In genomic region chr4:41497995-41498845, GRCm38 (mm10) we compare ENCODE assay signal across 8 mouse cellular contexts. TPM values are rescaled to one million over a fixed set of nuclear protein-coding genes. Genes with fewer than 3 reads are reported as not detected.
DNase-seq lines count a peak whose midpoint lies in the region; ATAC-seq and TF ChIP-seq lines count a peak whose summit lies in the region.

No protein-coding gene starts in this region.

- intact Hi-C loops in heart, postnatal 36 days (cut with DNase I): no loop called here

- peaks cover 33% of the 10 kb centered on the region for H3K4me1 ChIP-seq in heart, embryonic 15.5 days (replicated peaks)
- peaks cover 17% of the 10 kb centered on the region; the same call in 1 of the 2 replicates for H3K4me1 ChIP-seq in hindbrain, embryonic 14.5 days (replicated peaks; ENCODE audit: control insufficient read depth, insufficient read depth, low read length)
- H3K4me1 ChIP-seq in midbrain, embryonic 13.5 days (replicated peaks): peaks cover 40% of the 10 kb centered on the region

- no peaks in the 10 kb centered on the region for H3K36me3 ChIP-seq in heart, embryonic 15.5 days
- no peaks in the 10 kb centered on the region for H3K36me3 ChIP-seq in hindbrain, embryonic 14.5 days (replicated peaks; ENCODE audit: control insufficient read depth, insufficient read depth)
- 0 out of 2 replicates have a peak, but pooled peaks cover 6% of the 10 kb centered on the region for H3K36me3 ChIP-seq in midbrain, embryonic 13.5 days

- no peak for ATAC-seq in heart, embryonic 15.5 days (replicated peaks; ENCODE audit: insufficient number of reproducible peaks, insufficient read depth, low FRiP score, low read depth)
- peak; percentile 1; the same call in 1 of the 2 replicates for ATAC-seq in hindbrain, embryonic 14.5 days (ENCODE audit: low FRiP score)
- peak; percentile 28; the same call in 1 of the 2 replicates for ATAC-seq in midbrain, embryonic 13.5 days

- no peak for TF ChIP-seq POLR2A in brain, embryonic 14.5 days (IDR thresholded peaks at IDR 0.05; ENCODE audit: borderline replicate concordance, extremely low read depth, insufficient read depth, insufficient read length, poor library complexity, severe bottlenecking)

- peaks cover 75% of the 10 kb centered on the region for H3K27me3 ChIP-seq in heart, embryonic 15.5 days
- H3K27me3 ChIP-seq in hindbrain, embryonic 14.5 days (ENCODE audit: control insufficient read depth, insufficient read depth, low read length): peaks cover 56% of the 10 kb centered on the region
- peaks cover 69% of the 10 kb centered on the region for H3K27me3 ChIP-seq in midbrain, embryonic 13.5 days

- no peak for DNase-seq in heart, postnatal 36 days
- DNase-seq in brain, embryonic 14.5 days (ENCODE audit: low read depth): peak; percentile 24
- no peak for DNase-seq in hindbrain, embryonic 14.5 days (ENCODE audit: low spot score)
- DNase-seq in spleen, postnatal 4 days (ENCODE audit: low spot score in 2 of 2): no peak
- no peak for DNase-seq in urinary bladder, postnatal 10 days (ENCODE audit: low spot score)
- DNase-seq in right cerebral cortex, postnatal 25 days: no peak

- peak overlapping the region; percentile 25; the same call in 1 of the 2 replicates for H3K9ac ChIP-seq in heart, embryonic 15.5 days
- peak overlapping the region; percentile 38; the same call in 1 of the 2 replicates for H3K9ac ChIP-seq in hindbrain, embryonic 14.5 days
- H3K9ac ChIP-seq in midbrain, embryonic 13.5 days (replicated peaks): peak overlapping the region; percentile 48

- no peak for TF ChIP-seq CTCF in brain, embryonic 14.5 days (IDR thresholded peaks at IDR 0.05; ENCODE audit: borderline replicate concordance, extremely low read depth, insufficient read depth, insufficient read length)

- H3K9me3 ChIP-seq in heart, embryonic 15.5 days (replicated peaks): no peaks in the 10 kb centered on the region
- no peaks in the 10 kb centered on the region for H3K9me3 ChIP-seq in hindbrain, embryonic 14.5 days (ENCODE audit: control insufficient read depth, low read length)
- H3K9me3 ChIP-seq in midbrain, embryonic 13.5 days: no peaks in the 10 kb centered on the region

- WGBS in heart, embryonic 15.5 days: 10% methylated on average over 72 of the region's 72 CpGs
- 14% methylated on average over 72 of the region's 72 CpGs for WGBS in hindbrain, embryonic 14.5 days
- 11% methylated on average over 72 of the region's 72 CpGs for WGBS in midbrain, embryonic 13.5 days

- no peak overlapping the region for H3K27ac ChIP-seq in heart, embryonic 15.5 days
- no peak overlapping the region for H3K27ac ChIP-seq in hindbrain, embryonic 14.5 days
- H3K27ac ChIP-seq in midbrain, embryonic 13.5 days: no peak overlapping the region

- peak overlapping the region; percentile 41 for H3K4me3 ChIP-seq in heart, embryonic 15.5 days
- H3K4me3 ChIP-seq in hindbrain, embryonic 14.5 days (replicated peaks; ENCODE audit: low read length): peak overlapping the region; percentile 28
- H3K4me3 ChIP-seq in midbrain, embryonic 13.5 days (replicated peaks): peak overlapping the region; percentile 25

- peak overlapping the region; percentile 70 for H3K4me2 ChIP-seq in heart, embryonic 15.5 days
- H3K4me2 ChIP-seq in hindbrain, embryonic 14.5 days (replicated peaks): peak overlapping the region; percentile 52
- H3K4me2 ChIP-seq in midbrain, embryonic 13.5 days (replicated peaks): peak overlapping the region; percentile 59

RNA-seq across cellular contexts. Expression of gene AI464131, which starts 4.7 kb away (rescaled TPM):
- polyA plus RNA-seq in heart, embryonic 15.5 days (2015; fragmentation: Nextera tagmentation; extraction: Ambion mirVana): 2.7 and 4.0 TPM in 2 replicates
- total RNA-seq in heart, postnatal 36 days (2021): 10 to 100 TPM; 11.6 to 11.8 TPM
- 4.0 and 8.3 TPM in 2 replicates for polyA plus RNA-seq in brain, embryonic 14.5 days (2012; rRNA removed)
- polyA plus RNA-seq in hindbrain, embryonic 14.5 days (2014; fragmentation: Nextera tagmentation; extraction: Ambion mirVana): 10.3 and 12.4 TPM in 2 replicates
- polyA plus RNA-seq in midbrain, embryonic 13.5 days (2015; fragmentation: Nextera tagmentation; extraction: Ambion mirVana): 5.5 and 5.7 TPM in 2 replicates

RNA-seq across cellular contexts. Expression of gene 1110017D15Rik, which starts 18.9 kb away (rescaled TPM):
- 0.77 and 0.95 TPM in 2 replicates for polyA plus RNA-seq in heart, embryonic 15.5 days (2015; fragmentation: Nextera tagmentation; extraction: Ambion mirVana)
- under 1 TPM in 1 of 2 experiments, not detected in 1; 0.43 TPM for total RNA-seq in heart, postnatal 36 days (2021)
- 8.3 and 10.3 TPM in 2 replicates for polyA plus RNA-seq in brain, embryonic 14.5 days (2012; rRNA removed)
- polyA plus RNA-seq in hindbrain, embryonic 14.5 days (2014; fragmentation: Nextera tagmentation; extraction: Ambion mirVana): 19.5 and 24.2 TPM in 2 replicates
- polyA plus RNA-seq in midbrain, embryonic 13.5 days (2015; fragmentation: Nextera tagmentation; extraction: Ambion mirVana): 8.3 and 8.5 TPM in 2 replicates

RNA-seq across cellular contexts. Expression of gene Nudt2, which starts 33.3 kb away (rescaled TPM):
- 37.1 and 38.5 TPM in 2 replicates for polyA plus RNA-seq in heart, embryonic 15.5 days (2015; fragmentation: Nextera tagmentation; extraction: Ambion mirVana)
- 10 to 100 TPM; 29.0 to 32.7 TPM for total RNA-seq in heart, postnatal 36 days (2021)
- 37.8 and 41.5 TPM in 2 replicates for polyA plus RNA-seq in brain, embryonic 14.5 days (2012; rRNA removed)
- polyA plus RNA-seq in hindbrain, embryonic 14.5 days (2014; fragmentation: Nextera tagmentation; extraction: Ambion mirVana): 72.5 and 82.6 TPM in 2 replicates
- polyA plus RNA-seq in midbrain, embryonic 13.5 days (2015; fragmentation: Nextera tagmentation; extraction: Ambion mirVana): 62.0 and 62.7 TPM in 2 replicates

RNA-seq across cellular contexts. Expression of gene Kif24, which starts 33.5 kb away (rescaled TPM):
- 3.0 and 4.4 TPM in 2 replicates for polyA plus RNA-seq in heart, embryonic 15.5 days (2015; fragmentation: Nextera tagmentation; extraction: Ambion mirVana)
- total RNA-seq in heart, postnatal 36 days (2021): 1 to 10 TPM in 1 of 2 experiments, under 1 TPM in 1; 0.35 to 1.2 TPM
- polyA plus RNA-seq in brain, embryonic 14.5 days (2012; rRNA removed): 4.2 TPM in 2 replicates
- polyA plus RNA-seq in hindbrain, embryonic 14.5 days (2014; fragmentation: Nextera tagmentation; extraction: Ambion mirVana): 2.3 and 3.4 TPM in 2 replicates
- polyA plus RNA-seq in midbrain, embryonic 13.5 days (2015; fragmentation: Nextera tagmentation; extraction: Ambion mirVana): 5.2 and 6.3 TPM in 2 replicates
